Mouse (Mus musculus): ENCODE data around the gene Tomm34.
A peak's percentile ranks its signal among the peaks of the same experiment; 100 is the strongest.

The Tomm34 gene

GRCm38 (mm10) chr2:164076874-164077425 lies 6.0 kb upstream of the Tomm34 start:
- DNase-seq (ENCODE audit: low read depth) = peak; percentile 53

GRCm38 (mm10) chr2:164075088-164075487 lies 4.1 kb upstream of the Tomm34 start:
- peak; percentile 73 for DNase-seq (ENCODE audit: low read depth)

- DNase-seq (ENCODE audit: low read depth) = peak; percentile 99
Observed at GRCm38 (mm10) chr2:164073918-164074578, 3.1 kb upstream of the Tomm34 start.

GRCm38 (mm10) chr2:164073120-164073519 lies 2.2 kb upstream of the Tomm34 start:
- no peak for DNase-seq (ENCODE audit: low read depth)

GRCm38 (mm10) chr2:164072109-164072508 lies 1.1 kb upstream of the Tomm34 start:
- DNase-seq (ENCODE audit: low read depth) = peak; percentile 12

- peak; percentile 23 for DNase-seq (ENCODE audit: low read depth)
Observed at GRCm38 (mm10) chr2:164071437-164071820, 460 bp upstream of the Tomm34 start.

GRCm38 (mm10) chr2:164070142-164070764 lies 716 bp downstream of the Tomm34 start, which contains the start of gene Stk4:
TSS of gene Stk4 (plus strand) at chr2:164070322.
- peak; percentile 65 for DNase-seq (ENCODE audit: low read depth)

GRCm38 (mm10) chr2:164059634-164060235 lies 11.2 kb downstream of the Tomm34 start:
- no peak for DNase-seq (ENCODE audit: low read depth)

- no peak for DNase-seq (ENCODE audit: low read depth)
Observed at GRCm38 (mm10) chr2:164054671-164055070, 16.3 kb downstream of the Tomm34 start.

- DNase-seq (ENCODE audit: low read depth) = no peak
Observed at GRCm38 (mm10) chr2:164053767-164054166, 17.2 kb downstream of the Tomm34 start.

- peak; percentile 78 for DNase-seq (ENCODE audit: low read depth)
Observed at GRCm38 (mm10) chr2:164047197-164047690, 23.7 kb downstream of the Tomm34 start.

GRCm38 (mm10) chr2:164041523-164041922 lies 29.4 kb downstream of the Tomm34 start:
- no peak for DNase-seq (ENCODE audit: low read depth)

- DNase-seq (ENCODE audit: low read depth) = no peak
Observed at GRCm38 (mm10) chr2:164040949-164041348, 30.0 kb downstream of the Tomm34 start.

- DNase-seq (ENCODE audit: low read depth) = no peak
Observed at GRCm38 (mm10) chr2:164038407-164039028, 32.5 kb downstream of the Tomm34 start.

GRCm38 (mm10) chr2:164036520-164037019 lies 34.4 kb downstream of the Tomm34 start:
- peak; percentile 24 for DNase-seq (ENCODE audit: low read depth)

- DNase-seq (ENCODE audit: low read depth) = no peak
Observed at GRCm38 (mm10) chr2:164032973-164033372, 38.0 kb downstream of the Tomm34 start.

GRCm38 (mm10) chr2:164031147-164031546 lies 39.8 kb downstream of the Tomm34 start:
- no peak for DNase-seq (ENCODE audit: low read depth)

GRCm38 (mm10) chr2:164025150-164025549 lies 45.8 kb downstream of the Tomm34 start, which contains the start of gene Pabpc1l:
TSS of gene Pabpc1l (plus strand) at chr2:164025450.
- DNase-seq (ENCODE audit: low read depth) = no peak

GRCm38 (mm10) chr2:164022104-164022503 lies 48.9 kb downstream of the Tomm34 start:
- no peak for DNase-seq (ENCODE audit: low read depth)

GRCm38 (mm10) chr2:164019943-164020342 lies 51.0 kb downstream of the Tomm34 start:
- DNase-seq (ENCODE audit: low read depth) = no peak

- peak; percentile 27 for DNase-seq (ENCODE audit: low read depth)
Observed at GRCm38 (mm10) chr2:164018910-164019309, 52.1 kb downstream of the Tomm34 start.

- DNase-seq (ENCODE audit: low read depth) = no peak
Observed at GRCm38 (mm10) chr2:164015304-164015703, 55.7 kb downstream of the Tomm34 start.

Measured in naive thymus-derived CD4-positive, alpha-beta T cell, adult 2 months (primary cell).